In the genomic region with DNA sequence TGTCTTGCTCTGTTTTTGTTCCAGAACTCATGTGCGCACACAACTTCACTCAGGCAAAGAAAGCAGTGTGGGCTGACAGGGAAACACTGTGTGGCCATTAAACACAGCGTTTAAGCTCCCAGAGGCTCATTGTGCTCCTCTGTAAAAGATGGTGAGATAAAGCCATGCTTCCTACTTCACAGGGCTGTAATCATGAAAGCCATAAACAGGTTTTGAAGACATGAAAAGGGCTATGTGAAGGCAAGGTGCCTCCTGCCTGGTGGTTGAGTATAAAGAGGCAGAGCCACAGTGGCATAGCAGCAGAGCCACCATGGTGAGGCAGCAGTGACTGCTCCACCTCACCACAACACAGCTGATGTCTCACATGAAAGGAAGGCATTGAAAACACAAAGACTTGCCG, we compare ENCODE assay signal across 19 mouse cellular contexts. TPM values are rescaled to one million over a fixed set of nuclear protein-coding genes. Genes with fewer than 3 reads are reported as not detected.
DNase-seq lines count a peak whose midpoint lies in the region; ATAC-seq and TF ChIP-seq lines count a peak whose summit lies in the region.
"Had no signal": no experiment of that assay in that cellular context is flagged by ENCODE, and none has a peak within 500 bp of the region (broad histone marks: within the 10 kb centered on the region; RNA-seq: fewer than 3 reads in every experiment).

No protein-coding gene starts in this region.

- no peak for TF ChIP-seq CTCF in spleen, adult 2 months (IDR thresholded peaks at IDR 0.05; ENCODE audit: extremely low read depth, insufficient read depth, insufficient read length, insufficient replicate concordance)
- TF ChIP-seq CTCF in thymus, adult 2 months (IDR thresholded peaks at IDR 0.05; ENCODE audit: borderline replicate concordance, control insufficient read depth, extremely low read depth, insufficient read depth, low read length, poor library complexity) = no peak

- 0 out of 2 replicates have a peak, but pooled peaks have one; percentile 20 for ATAC-seq in forebrain, embryonic 14.5 days
- no peak for ATAC-seq in forebrain, embryonic 16.5 days
- ATAC-seq: hindbrain, embryonic 16.5 days; intestine, postnatal 0 days had no signal

- H3K4me3 ChIP-seq in forebrain, embryonic 14.5 days (ENCODE audit: low read depth, low read length) = no peak overlapping the region
- H3K4me3 ChIP-seq in forebrain, embryonic 16.5 days (replicated peaks; ENCODE audit: low read length) = no peak overlapping the region
- no peak overlapping the region for H3K4me3 ChIP-seq in spleen, adult 2 months (ENCODE audit: extremely low read depth, insufficient read depth, insufficient read length)
- H3K4me3 ChIP-seq in thymus, adult 2 months (ENCODE audit: control insufficient read depth, insufficient read depth, low read length) = no peak overlapping the region
- H3K4me3 ChIP-seq: layer of hippocampus, adult 2 months; lung, embryonic 15.5 days; neural tube, embryonic 13.5 days; stomach, embryonic 15.5 days had no signal

- no peaks in the 10 kb centered on the region for H3K27me3 ChIP-seq in forebrain, embryonic 14.5 days (replicated peaks; ENCODE audit: control insufficient read depth, insufficient read depth, low read length)
- no peaks in the 10 kb centered on the region for H3K27me3 ChIP-seq in forebrain, embryonic 16.5 days (replicated peaks; ENCODE audit: control insufficient read depth, insufficient read depth, low read length)
- no peaks in the 10 kb centered on the region for H3K27me3 ChIP-seq in spleen, adult 2 months (ENCODE audit: control insufficient read depth, insufficient read depth, low read length)
- no peaks in the 10 kb centered on the region for H3K27me3 ChIP-seq in thymus, adult 2 months (ENCODE audit: control insufficient read depth, insufficient read depth, low read length)
- H3K27me3 ChIP-seq: lung, embryonic 15.5 days; neural tube, embryonic 13.5 days; stomach, embryonic 15.5 days had no signal

- H3K4me1 ChIP-seq in forebrain, embryonic 14.5 days (ENCODE audit: control insufficient read depth, insufficient read depth, low read length) = no peaks in the 10 kb centered on the region
- no peaks in the 10 kb centered on the region for H3K4me1 ChIP-seq in forebrain, embryonic 16.5 days (replicated peaks; ENCODE audit: control insufficient read depth, insufficient read depth, low read length)
- H3K4me1 ChIP-seq in spleen, adult 2 months (ENCODE audit: control insufficient read depth, insufficient read depth, insufficient read length) = no peaks in the 10 kb centered on the region; the same call in 1 of the 2 replicates
- H3K4me1 ChIP-seq in thymus, adult 2 months (replicated peaks; ENCODE audit: control insufficient read depth, insufficient read depth, low read length) = peaks cover 5% of the 10 kb centered on the region
- H3K4me1 ChIP-seq: lung, embryonic 15.5 days; neural tube, embryonic 13.5 days; stomach, embryonic 15.5 days had no signal

- H3K9ac ChIP-seq in forebrain, embryonic 14.5 days (ENCODE audit: low read length) = no peak overlapping the region
- H3K9ac ChIP-seq in forebrain, embryonic 16.5 days (replicated peaks; ENCODE audit: low read depth, low read length) = no peak overlapping the region
- H3K9ac ChIP-seq: liver, embryonic 14.5 days; lung, embryonic 15.5 days; neural tube, embryonic 13.5 days; stomach, embryonic 15.5 days had no signal

- no peak overlapping the region for H3K27ac ChIP-seq in forebrain, embryonic 14.5 days (ENCODE audit: low read depth, low read length)
- H3K27ac ChIP-seq in forebrain, embryonic 16.5 days (ENCODE audit: low read length) = no peak overlapping the region
- peak overlapping the region; percentile 43; the same call in 1 of the 2 replicates for H3K27ac ChIP-seq in spleen, adult 2 months (ENCODE audit: insufficient read depth, low read length)
- no peak overlapping the region for H3K27ac ChIP-seq in thymus, adult 2 months (ENCODE audit: control insufficient read depth, insufficient read depth, low read length)
- H3K27ac ChIP-seq: kidney, postnatal 0 days; layer of hippocampus, adult 2 months; liver, embryonic 14.5 days; lung, embryonic 15.5 days; neural tube, embryonic 13.5 days; stomach, embryonic 15.5 days had no signal

- DNase-seq in forebrain, embryonic 14.5 days (ENCODE audit: low spot score) = peak; percentile 25
- peak in 1 of 2 experiments; percentile 33 for DNase-seq in spleen, adult 2 months (ENCODE audit: low read depth in 1 of 2, low spot score in 2 of 2)
- DNase-seq in spleen, postnatal 14 days (ENCODE audit: low spot score in 2 of 2) = no peak
- DNase-seq in thymus, adult 2 months = peak; percentile 52
- DNase-seq in adrenal gland, adult (ENCODE audit: inconsistent age in 2 of 2, low spot score in 1 of 2) = no peak
- no peak for DNase-seq in adrenal gland, adult 8-10 months
- no peak for DNase-seq in kidney, adult 9 months
- DNase-seq: adrenal gland, postnatal 36 days; cerebellum, adult 8-10 months; layer of hippocampus, postnatal 36 days had no signal

- H3K9me3 ChIP-seq in forebrain, embryonic 14.5 days (replicated peaks; ENCODE audit: control insufficient read depth, low read length) = no peaks in the 10 kb centered on the region
- H3K9me3 ChIP-seq in forebrain, embryonic 16.5 days (ENCODE audit: control insufficient read depth, low read length) = no peaks in the 10 kb centered on the region
- H3K9me3 ChIP-seq: lung, embryonic 15.5 days; neural tube, embryonic 13.5 days; stomach, embryonic 15.5 days had no signal

- TF ChIP-seq POLR2A in spleen, adult 2 months (IDR thresholded peaks at IDR 0.05; ENCODE audit: low read depth, low read length) = no peak
- TF ChIP-seq POLR2A in thymus, adult 2 months (IDR thresholded peaks at IDR 0.05; ENCODE audit: control insufficient read depth, extremely low read depth, insufficient read depth, low read length, poor library complexity) = no peak

- no peak overlapping the region for H3K4me2 ChIP-seq in forebrain, embryonic 14.5 days (ENCODE audit: low read length)
- no peak overlapping the region for H3K4me2 ChIP-seq in forebrain, embryonic 16.5 days (ENCODE audit: low read length)
- H3K4me2 ChIP-seq: lung, embryonic 15.5 days; neural tube, embryonic 13.5 days; stomach, embryonic 15.5 days had no signal

- H3K36me3 ChIP-seq in forebrain, embryonic 14.5 days (ENCODE audit: control insufficient read depth, insufficient read depth, low read length) = no peaks in the 10 kb centered on the region
- no peaks in the 10 kb centered on the region for H3K36me3 ChIP-seq in forebrain, embryonic 16.5 days (ENCODE audit: control insufficient read depth, insufficient read depth)
- no peaks in the 10 kb centered on the region for H3K36me3 ChIP-seq in spleen, adult 2 months (ENCODE audit: control insufficient read depth, insufficient read depth, low read length)
- no peaks in the 10 kb centered on the region for H3K36me3 ChIP-seq in thymus, adult 2 months (ENCODE audit: control insufficient read depth, insufficient read depth, low read length)
- H3K36me3 ChIP-seq: lung, embryonic 15.5 days; neural tube, embryonic 13.5 days; stomach, embryonic 15.5 days had no signal

- WGBS in forebrain, embryonic 14.5 days = 44% methylated on average over 3 of the region's 3 CpGs
- 58% methylated on average over 3 of the region's 3 CpGs for WGBS in forebrain, embryonic 16.5 days
- 62% methylated on average over 3 of the region's 3 CpGs for WGBS in spleen, adult 2 months
- WGBS in thymus, adult 2 months = 11% methylated on average over 3 of the region's 3 CpGs

RNA-seq across cellular contexts. Expression of gene Zfp800, which starts 46.7 kb away (rescaled TPM):
- polyA plus RNA-seq in forebrain, embryonic 14.5 days (2014; fragmentation: Nextera tagmentation; extraction: Ambion mirVana) = 19.6 and 23.9 TPM in 2 replicates
- 18.4 and 21.2 TPM in 2 replicates for polyA plus RNA-seq in forebrain, embryonic 16.5 days (2015; fragmentation: Nextera tagmentation; extraction: Ambion mirVana)
- 4.6 and 6.6 TPM in 2 replicates for polyA plus RNA-seq in spleen, adult 2 months (2012; rRNA removed)
- 8.5 and 10.8 TPM in 2 replicates for polyA plus RNA-seq in thymus, adult 2 months (2012; rRNA removed)
- 10 to 100 TPM; 23.5 to 27.8 (median 23.9) TPM for total RNA-seq in adrenal gland, adult 8-10 months (2022)

Comparison
In these comparisons a context has a peak if more than half of its experiments do, and no peak if none do; other contexts are left out.
1. DNase-seq: peak in forebrain, embryonic 14.5 days (single experiment) and thymus, adult 2 months (single experiment); none in spleen, postnatal 14 days (0 of 2), adrenal gland, adult (0 of 2), adrenal gland, adult 8-10 months (single experiment) and kidney, adult 9 months (single experiment).